Mouse (Mus musculus) lung, embryonic 15.5 days (tissue): ENCODE results near the gene Hlx. TPM values are rescaled to one million over a fixed set of nuclear protein-coding genes. Genes with fewer than 3 reads are reported as not detected.

Experiments used
- ATAC-seq: fragments of 200-750 bp; cut with Nextera tagmentation; 2 replicates; pipeline ENCODE4 v1.8.0; 2017; ENCODE audit warnings: moderate number of reproducible peaks, borderline replicate concordance; ENCODE audit not compliant: low FRiP score, low TSS enrichment; ENCODE audit errors: extremely low read depth
- H3K27ac ChIP-seq: fragments of 300-500 bp; sonication (generic); 2 replicates; pipeline ENCODE4 v1.5.1; 2015; ENCODE audit warnings: moderate library complexity, mild to moderate bottlenecking, inconsistent platforms
- H3K27me3 ChIP-seq: fragments of 300-500 bp; sonication (generic); 2 replicates; pipeline ENCODE4 v1.6.1; 2015; ENCODE audit warnings: inconsistent platforms
- H3K36me3 ChIP-seq: fragments of 300-500 bp; sonication (generic); 2 replicates; pipeline ENCODE4 v1.6.1; 2015; ENCODE audit warnings: inconsistent platforms
- H3K4me1 ChIP-seq: fragments of 300-500 bp; sonication (generic); 2 replicates; pipeline ENCODE4 v1.6.1; 2015; ENCODE audit warnings: inconsistent platforms
- H3K4me2 ChIP-seq: fragments of 300-500 bp; sonication (generic); 2 replicates; pipeline ENCODE4 v1.6.1; 2015; ENCODE audit warnings: inconsistent platforms, mild to moderate bottlenecking, moderate library complexity
- H3K4me3 ChIP-seq: fragments of 300-500 bp; sonication (generic); 2 replicates; pipeline ENCODE4 v1.5.1; 2015; ENCODE audit warnings: mild to moderate bottlenecking, inconsistent platforms
- H3K9ac ChIP-seq: fragments of 300-500 bp; sonication (generic); 2 replicates; pipeline ENCODE4 v1.6.1; 2015; ENCODE audit warnings: inconsistent platforms
- H3K9me3 ChIP-seq: fragments of 300-500 bp; sonication (generic); 2 replicates; pipeline ENCODE4 v1.6.1; 2016; ENCODE audit warnings: inconsistent platforms
- WGBS: fragments of 180-500 bp; shearing (Covaris S2); methylation state at CpG from one replicate; pipeline ENCODE4 v1.1.7; 2015; 5-methylcytosine and 5-hydroxymethylcytosine counted together
- polyA plus RNA-seq: library from polyadenylated mRNA; unstranded; fragments of >200 nt; fragmentation: Nextera tagmentation; extraction: Ambion mirVana; gene quantifications from 2 replicates; pipeline ENCODE4 v1.2.1, GENCODE M21; 2015

Hlx gene
- polyA plus RNA-seq, 1 experiment from 2014 or later = 34.1 TPM

- Histone ChIP-seq H3K36me3 (no peaks in the 10 kb centered on the region), H3K27me3 (peaks cover 8% of the 10 kb centered on the region; the same call in 1 of the 2 replicates), H3K4me1 (no peaks in the 10 kb centered on the region), H3K9ac (no peak overlapping the region), H3K27ac (no peak overlapping the region), H3K4me3 (no peak overlapping the region), H3K4me2 (no peak overlapping the region), H3K9me3 (no peaks in the 10 kb centered on the region)
- ATAC-seq = no peak
- WGBS = 62% methylated on average over 2 of the region's 2 CpGs
Observed at GRCm38 (mm10) chr1:184695451-184695850, 37.0 kb downstream of the Hlx start.

GRCm38 (mm10) chr1:184692204-184692904 is 40.1 kb downstream of the Hlx start:
- peaks cover 14% of the 10 kb centered on the region for H3K27me3 ChIP-seq
- H3K27ac ChIP-seq = no peak overlapping the region
- 46% methylated on average over 10 of the region's 10 CpGs for WGBS

GRCm38 (mm10) chr1:184691240-184691639 is 41.2 kb downstream of the Hlx start:
- no peak for ATAC-seq
- Histone ChIP-seq H3K4me2 (no peak overlapping the region), H3K36me3 (no peaks in the 10 kb centered on the region), H3K4me1 (peaks cover 4% of the 10 kb centered on the region; the same call in 1 of the 2 replicates), H3K9me3 (no peaks in the 10 kb centered on the region), H3K27me3 (peaks cover 20% of the 10 kb centered on the region), H3K27ac (no peak overlapping the region), H3K9ac (no peak overlapping the region), H3K4me3 (no peak overlapping the region)
- WGBS = 80% methylated on average over 8 of the region's 8 CpGs

More at GRCm38 (mm10) chr1:184692204-184692904, 40.1 kb downstream of the Hlx start:
- Histone ChIP-seq H3K4me3 (no peak overlapping the region), H3K9ac (no peak overlapping the region), H3K9me3 (no peaks in the 10 kb centered on the region), H3K36me3 (no peaks in the 10 kb centered on the region), H3K4me2 (no peak overlapping the region), H3K4me1 (peaks cover 3% of the 10 kb centered on the region; the same call in 1 of the 2 replicates)
- no peak for ATAC-seq

GRCm38 (mm10) chr1:184688026-184688425 is 44.4 kb downstream of the Hlx start:
- no peak for ATAC-seq
- no peaks in the 10 kb centered on the region for H3K36me3 ChIP-seq
- H3K4me3 ChIP-seq = no peak overlapping the region

GRCm38 (mm10) chr1:184687512-184687911 is 44.9 kb downstream of the Hlx start:
- H3K4me3 ChIP-seq = no peak overlapping the region
- ATAC-seq = peak; percentile 65; the same call in 1 of the 2 replicates
- no peaks in the 10 kb centered on the region for H3K36me3 ChIP-seq
- no peak overlapping the region for H3K9ac ChIP-seq
- H3K4me1 ChIP-seq = peaks cover 4% of the 10 kb centered on the region; the same call in 1 of the 2 replicates
- H3K9me3 ChIP-seq = no peaks in the 10 kb centered on the region
- peaks cover 28% of the 10 kb centered on the region for H3K27me3 ChIP-seq
- no peak overlapping the region for H3K27ac ChIP-seq
- H3K4me2 ChIP-seq = peak overlapping the region; percentile 5; the same call in 1 of the 2 replicates
- WGBS = 14% methylated on average over 4 of the region's 4 CpGs

More at GRCm38 (mm10) chr1:184688026-184688425, 44.4 kb downstream of the Hlx start:
- Histone ChIP-seq H3K27me3 (peaks cover 31% of the 10 kb centered on the region), H3K27ac (no peak overlapping the region), H3K9me3 (no peaks in the 10 kb centered on the region), H3K4me1 (peaks cover 4% of the 10 kb centered on the region; the same call in 1 of the 2 replicates), H3K4me2 (peak overlapping the region; percentile 5; the same call in 1 of the 2 replicates), H3K9ac (no peak overlapping the region)
- 10% methylated on average over 7 of the region's 7 CpGs for WGBS

- Histone ChIP-seq H3K4me2 (no peak overlapping the region), H3K36me3 (no peaks in the 10 kb centered on the region), H3K9ac (no peak overlapping the region), H3K9me3 (no peaks in the 10 kb centered on the region), H3K27me3 (peaks cover 36% of the 10 kb centered on the region), H3K4me3 (no peak overlapping the region), H3K4me1 (peaks cover 4% of the 10 kb centered on the region; the same call in 1 of the 2 replicates), H3K27ac (no peak overlapping the region)
- no peak for ATAC-seq
- 52% methylated on average over 6 of the region's 6 CpGs for WGBS
Observed at GRCm38 (mm10) chr1:184683541-184683940, 48.9 kb downstream of the Hlx start.

- no peak for ATAC-seq
- no peak overlapping the region for H3K9ac ChIP-seq
Observed at GRCm38 (mm10) chr1:184679416-184679965, 52.9 kb downstream of the Hlx start.

GRCm38 (mm10) chr1:184677641-184678040 is 54.8 kb downstream of the Hlx start:
- peaks cover 37% of the 10 kb centered on the region for H3K27me3 ChIP-seq
- peaks cover 17% of the 10 kb centered on the region for H3K4me1 ChIP-seq
- H3K4me3 ChIP-seq = no peak overlapping the region
- H3K4me2 ChIP-seq = no peak overlapping the region
- H3K27ac ChIP-seq = no peak overlapping the region
- H3K9ac ChIP-seq = no peak overlapping the region
- no peaks in the 10 kb centered on the region for H3K9me3 ChIP-seq
- no peaks in the 10 kb centered on the region for H3K36me3 ChIP-seq
- no peak for ATAC-seq
- 32% methylated on average over 2 of the region's 2 CpGs for WGBS

More at GRCm38 (mm10) chr1:184679416-184679965, 52.9 kb downstream of the Hlx start:
- 61% methylated on average over 8 of the region's 8 CpGs for WGBS
- H3K27me3 ChIP-seq = peaks cover 47% of the 10 kb centered on the region
- no peak overlapping the region for H3K27ac ChIP-seq
- H3K9me3 ChIP-seq = no peaks in the 10 kb centered on the region
- H3K36me3 ChIP-seq = no peaks in the 10 kb centered on the region
- H3K4me3 ChIP-seq = no peak overlapping the region
- H3K4me2 ChIP-seq = no peak overlapping the region
- peaks cover 17% of the 10 kb centered on the region for H3K4me1 ChIP-seq

Other genes starting within 250 kb of the Hlx start
- gene Marc1, start 78.7 kb upstream of the Hlx start, polyA plus RNA-seq = 0.11 and 0.23 TPM in 2 replicates
- gene Marc2, start 113.8 kb upstream of the Hlx start, polyA plus RNA-seq = 150 and 160 TPM in 2 replicates
- gene C130074G19Rik, start 150.6 kb upstream of the Hlx start, polyA plus RNA-seq = 2.7 TPM in 2 replicates